Mouse (Mus musculus) heart, embryonic 13.5 days (tissue): ENCODE data around the gene Olfr591. TPM values are rescaled to one million over a fixed set of nuclear protein-coding genes. Genes with fewer than 3 reads are reported as not detected.
"Not testable (repeated sequence)": the region's sequence is repeated elsewhere in the genome, so short reads cannot be mapped to it uniquely, and the experiment has no call there.

Experiments used
- ATAC-seq: fragments of 200-750 bp; cut with Nextera tagmentation; 2 replicates; pipeline ENCODE4 v1.8.0; 2017; ENCODE audit warnings: moderate TSS enrichment; ENCODE audit not compliant: insufficient number of reproducible peaks, low FRiP score, low TSS enrichment; ENCODE audit errors: extremely low read depth
- H3K27ac ChIP-seq: fragments of 300-500 bp; sonication (generic); replicated peaks from 2 replicates; pipeline ENCODE4 v1.5.1; 2015; ENCODE audit warnings: moderate library complexity, mild to moderate bottlenecking, inconsistent platforms
- H3K27me3 ChIP-seq: fragments of 300-500 bp; sonication (generic); replicated peaks from 2 replicates; pipeline ENCODE4 v1.6.1; 2015; ENCODE audit warnings: mild to moderate bottlenecking, inconsistent platforms
- H3K36me3 ChIP-seq: fragments of 300-500 bp; sonication (generic); 2 replicates; pipeline ENCODE4 v1.6.1; 2015; ENCODE audit warnings: mild to moderate bottlenecking, inconsistent platforms
- H3K4me1 ChIP-seq: fragments of 300-500 bp; sonication (generic); 2 replicates; pipeline ENCODE4 v1.6.1; 2015; ENCODE audit warnings: inconsistent platforms
- H3K4me2 ChIP-seq: fragments of 300-500 bp; sonication (generic); 2 replicates; pipeline ENCODE4 v1.6.1; 2015; ENCODE audit warnings: inconsistent platforms, mild to moderate bottlenecking, moderate library complexity
- H3K4me3 ChIP-seq: fragments of 300-500 bp; sonication (generic); 2 replicates; pipeline ENCODE4 v1.5.1; 2015; ENCODE audit warnings: moderate library complexity, mild to moderate bottlenecking, inconsistent platforms
- H3K9ac ChIP-seq: fragments of 300-500 bp; sonication (generic); 2 replicates; pipeline ENCODE4 v1.6.1; 2015; ENCODE audit warnings: inconsistent platforms, mild to moderate bottlenecking, moderate library complexity
- H3K9me3 ChIP-seq: fragments of 300-500 bp; sonication (generic); 2 replicates; pipeline ENCODE4 v1.6.1; 2016; ENCODE audit warnings: inconsistent platforms
- WGBS: fragments of 180-500 bp; shearing (Covaris S2); methylation state at CpG from one replicate; pipeline ENCODE4 v1.1.7; 2015; ENCODE audit warnings: mixed read lengths; 5-methylcytosine and 5-hydroxymethylcytosine counted together
- polyA plus RNA-seq: library from polyadenylated mRNA; unstranded; fragments of >200 nt; fragmentation: Nextera tagmentation; extraction: Ambion mirVana; gene quantifications from 2 replicates; pipeline ENCODE4 v1.2.1, GENCODE M21; 2015

Olfr591 gene
- polyA plus RNA-seq = not detected in 2 replicates

- Histone ChIP-seq H3K4me3 (no peak within 1 kb of the TSS), H3K4me2 (no peak within 1 kb of the TSS), H3K9ac (no peak within 1 kb of the TSS), H3K9me3 (peaks cover 11% of the 10 kb centered on the region), H3K27me3 (no peaks in the 10 kb centered on the region), H3K27ac (no peak within 1 kb of the TSS), H3K36me3 (no peaks in the 10 kb centered on the region), H3K4me1 (no peaks in the 10 kb centered on the region)
- no peak for ATAC-seq
- 56% methylated on average over 1 of the region's 1 CpGs for WGBS
Observed at GRCm38 (mm10) chr7:103178240-103178639, at the start of gene Olfr591. Gene Olfr591 (minus strand): TSS chr7:103178340.

GRCm38 (mm10) chr7:103216696-103217095, 38.6 kb upstream of the Olfr591 start, which contains the start of gene Olfr594:
Gene Olfr594 (plus strand): TSS chr7:103216996.
- Histone ChIP-seq H3K9ac (no peak within 1 kb of the TSS), H3K4me1 (no peaks in the 10 kb centered on the region), H3K4me2 (no peak within 1 kb of the TSS), H3K36me3 (no peaks in the 10 kb centered on the region), H3K27me3 (no peaks in the 10 kb centered on the region), H3K4me3 (no peak within 1 kb of the TSS), H3K27ac (no peak within 1 kb of the TSS), H3K9me3 (no peaks in the 10 kb centered on the region)
- no peak for ATAC-seq

GRCm38 (mm10) chr7:103212050-103212449, 33.9 kb upstream of the Olfr591 start:
- not testable (repeated sequence) for H3K4me1 ChIP-seq, H3K36me3 ChIP-seq, H3K27me3 ChIP-seq, H3K9ac ChIP-seq, H3K27ac ChIP-seq, H3K9me3 ChIP-seq, H3K4me3 ChIP-seq, H3K4me2 ChIP-seq, ATAC-seq
- WGBS = 78% methylated on average over 5 of the region's 5 CpGs

- no peaks in the 10 kb centered on the region for H3K36me3 ChIP-seq
- H3K4me1 ChIP-seq = no peaks in the 10 kb centered on the region
- 71% methylated on average over 1 of the region's 1 CpGs for WGBS
- H3K27me3 ChIP-seq = no peaks in the 10 kb centered on the region
- no peak for ATAC-seq
- H3K27ac ChIP-seq = no peak within 1 kb of the TSS
- no peaks in the 10 kb centered on the region for H3K9me3 ChIP-seq
- no peak within 1 kb of the TSS for H3K4me2 ChIP-seq
- H3K9ac ChIP-seq = no peak within 1 kb of the TSS
- no peak within 1 kb of the TSS for H3K4me3 ChIP-seq
Observed at GRCm38 (mm10) chr7:103211562-103211961, 33.4 kb upstream of the Olfr591 start, which contains the start of gene Olfr593. Gene Olfr593 (plus strand): TSS chr7:103211862.

GRCm38 (mm10) chr7:103184503-103184902, 6.4 kb upstream of the Olfr591 start, which contains the start of gene Olfr592:
Gene Olfr592 (plus strand): TSS chr7:103184803.
- H3K9me3 ChIP-seq = peaks cover 14% of the 10 kb centered on the region
- not testable (repeated sequence) for H3K36me3 ChIP-seq, H3K27me3 ChIP-seq, H3K9ac ChIP-seq, ATAC-seq, H3K27ac ChIP-seq, H3K4me1 ChIP-seq, H3K4me3 ChIP-seq, H3K4me2 ChIP-seq
- WGBS = 48% methylated on average over 1 of the region's 1 CpGs

GRCm38 (mm10) chr7:103169697-103170096, 8.4 kb downstream of the Olfr591 start:
- H3K4me2 ChIP-seq = no peak overlapping the region
- H3K4me3 ChIP-seq = no peak overlapping the region
- H3K27me3 ChIP-seq = no peaks in the 10 kb centered on the region
- H3K27ac ChIP-seq = no peak overlapping the region
- WGBS = 70% methylated on average over 5 of the region's 5 CpGs
- H3K9me3 ChIP-seq = 0 out of 2 replicates have a peak, but pooled peaks cover 7% of the 10 kb centered on the region
- ATAC-seq = no peak
- no peak overlapping the region for H3K9ac ChIP-seq
- H3K4me1 ChIP-seq = no peaks in the 10 kb centered on the region
- no peaks in the 10 kb centered on the region for H3K36me3 ChIP-seq

GRCm38 (mm10) chr7:103156256-103156655, 21.9 kb downstream of the Olfr591 start, which contains the start of gene Olfr589:
Gene Olfr589 (minus strand): TSS chr7:103156356.
- WGBS = 59% methylated on average over 2 of the region's 2 CpGs
- Histone ChIP-seq H3K4me1 (no peaks in the 10 kb centered on the region), H3K9me3 (no peaks in the 10 kb centered on the region), H3K27ac (no peak within 1 kb of the TSS), H3K36me3 (no peaks in the 10 kb centered on the region), H3K4me2 (no peak within 1 kb of the TSS), H3K9ac (no peak within 1 kb of the TSS), H3K4me3 (no peak within 1 kb of the TSS), H3K27me3 (no peaks in the 10 kb centered on the region)
- ATAC-seq = no peak

GRCm38 (mm10) chr7:103140579-103140978, 37.6 kb downstream of the Olfr591 start, which contains the start of gene Olfr588-ps1:
Gene Olfr588-ps1 (plus strand): TSS chr7:103140879.
- no peaks in the 10 kb centered on the region for H3K27me3 ChIP-seq
- WGBS = 69% methylated on average over 1 of the region's 1 CpGs
- no peaks in the 10 kb centered on the region for H3K4me1 ChIP-seq
- H3K9ac ChIP-seq = no peak within 1 kb of the TSS
- H3K36me3 ChIP-seq = no peaks in the 10 kb centered on the region
- H3K9me3 ChIP-seq = no peaks in the 10 kb centered on the region
- no peak within 1 kb of the TSS for H3K4me3 ChIP-seq
- H3K27ac ChIP-seq = no peak within 1 kb of the TSS
- H3K4me2 ChIP-seq = no peak within 1 kb of the TSS
- ATAC-seq = no peak

- Histone ChIP-seq H3K27ac (no peak within 1 kb of the TSS), H3K4me3 (no peak within 1 kb of the TSS), H3K9ac (no peak within 1 kb of the TSS), H3K36me3 (no peaks in the 10 kb centered on the region), H3K4me2 (no peak within 1 kb of the TSS), H3K4me1 (no peaks in the 10 kb centered on the region), H3K27me3 (no peaks in the 10 kb centered on the region), H3K9me3 (no peaks in the 10 kb centered on the region)
- ATAC-seq = no peak
- WGBS = 83% methylated on average over 3 of the region's 3 CpGs
Observed at GRCm38 (mm10) chr7:103125538-103125937, 52.6 kb downstream of the Olfr591 start, which contains the start of gene Olfr586. Gene Olfr586 (minus strand): TSS chr7:103125638.

GRCm38 (mm10) chr7:103119406-103119805, 58.7 kb downstream of the Olfr591 start:
- H3K4me3 ChIP-seq = no peak overlapping the region
- no peak overlapping the region for H3K9ac ChIP-seq
- no peak for ATAC-seq
- no peaks in the 10 kb centered on the region for H3K9me3 ChIP-seq
- no peak overlapping the region for H3K27ac ChIP-seq
- no peaks in the 10 kb centered on the region for H3K4me1 ChIP-seq
- 40% methylated on average over 3 of the region's 3 CpGs for WGBS
- no peaks in the 10 kb centered on the region for H3K36me3 ChIP-seq
- H3K4me2 ChIP-seq = no peak overlapping the region
- no peaks in the 10 kb centered on the region for H3K27me3 ChIP-seq
